Mouse (Mus musculus) CH12F3 (cell line): Measurements from ENCODE around the gene Prss50.

Experiments used
- in situ Hi-C: fragments of 300-500 bp; cut with MboI; formaldehyde crosslinking; loops from 2 replicates; pipeline ENCODE4 v1.14.3; 2020; ENCODE audit warnings: low sequenced_read_pairs

Gene Prss50

GRCm38 (mm10) chr9:110873681-110874659, 16.2 kb downstream of the Prss50 start:
- in situ Hi-C loops = no loop called here

- in situ Hi-C loops = no loop called here
Measured at GRCm38 (mm10) chr9:110874660-110875191, 17.0 kb downstream of the Prss50 start.

GRCm38 (mm10) chr9:110875288-110875695, 17.5 kb downstream of the Prss50 start:
- in situ Hi-C loops = no loop called here

GRCm38 (mm10) chr9:110877353-110877752, 19.6 kb downstream of the Prss50 start:
- in situ Hi-C loops = no loop called here

GRCm38 (mm10) chr9:110877888-110878287, 20.1 kb downstream of the Prss50 start:
- in situ Hi-C loops = no loop called here

GRCm38 (mm10) chr9:110879191-110879920, 21.6 kb downstream of the Prss50 start, which contains the start of gene Als2cl:
Gene Als2cl (plus strand): TSS chr9:110879870.
- in situ Hi-C loops = no loop called here

GRCm38 (mm10) chr9:110879998-110880561, 22.3 kb downstream of the Prss50 start, which contains the start of gene Tmie:
Gene Tmie (minus strand): TSS chr9:110880113.
- in situ Hi-C loops = no loop called here

- in situ Hi-C loops = no loop called here
Measured at GRCm38 (mm10) chr9:110880772-110881171, 23.0 kb downstream of the Prss50 start.

- in situ Hi-C loops = no loop called here
Measured at GRCm38 (mm10) chr9:110881953-110882352, 24.2 kb downstream of the Prss50 start.

- in situ Hi-C loops = no loop called here
Measured at GRCm38 (mm10) chr9:110887388-110888303, 29.9 kb downstream of the Prss50 start.

GRCm38 (mm10) chr9:110888935-110889334, 31.2 kb downstream of the Prss50 start:
- in situ Hi-C loops = no loop called here

- in situ Hi-C loops = no loop called here
Measured at GRCm38 (mm10) chr9:110890026-110890783, 32.4 kb downstream of the Prss50 start.

GRCm38 (mm10) chr9:110891077-110891828, 33.5 kb downstream of the Prss50 start:
- in situ Hi-C loops = no loop called here

- in situ Hi-C loops = no loop called here
Measured at GRCm38 (mm10) chr9:110892552-110892951, 34.8 kb downstream of the Prss50 start.

- in situ Hi-C loops = no loop called here
Measured at GRCm38 (mm10) chr9:110893429-110893828, 35.7 kb downstream of the Prss50 start.

GRCm38 (mm10) chr9:110895507-110895906, 37.7 kb downstream of the Prss50 start:
- in situ Hi-C loops = no loop called here

- in situ Hi-C loops = no loop called here
Measured at GRCm38 (mm10) chr9:110895994-110896393, 38.2 kb downstream of the Prss50 start.

GRCm38 (mm10) chr9:110896595-110896994, 38.8 kb downstream of the Prss50 start:
- in situ Hi-C loops = no loop called here
